Mouse (Mus musculus) midbrain, embryonic 11.5 days (tissue): Measurements from ENCODE around the gene Bex1. TPM values are rescaled to one million over a fixed set of nuclear protein-coding genes. Genes with fewer than 3 reads are reported as not detected.
"Not testable (repeated sequence)": the region's sequence is repeated elsewhere in the genome, so short reads cannot be mapped to it uniquely, and the experiment has no call there.

Experiments used
- ATAC-seq: fragments of 200-750 bp; cut with Nextera tagmentation; 2 replicates; pipeline ENCODE4 v1.8.0; 2017; ENCODE audit warnings: moderate TSS enrichment, moderate library complexity; ENCODE audit not compliant: low FRiP score
- DNase-seq: peaks from one replicate; pipeline ENCODE4 v3.0.0; 2015; ENCODE audit warnings: low spot score; ENCODE audit errors: missing footprints
- H3K27ac ChIP-seq: fragments of 300-500 bp; sonication (generic); 2 replicates; pipeline ENCODE4 v1.5.1; 2014; ENCODE audit warnings: low read depth, low read length
- H3K27me3 ChIP-seq: fragments of 300-500 bp; sonication (generic); 2 replicates; pipeline ENCODE4 v1.6.1; 2014; ENCODE audit warnings: mild to moderate bottlenecking, low read length, moderate library complexity, mixed read lengths; ENCODE audit not compliant: control insufficient read depth, insufficient read depth
- H3K36me3 ChIP-seq: fragments of 300-500 bp; sonication (generic); 2 replicates; pipeline ENCODE4 v1.6.1; 2014; ENCODE audit warnings: mild to moderate bottlenecking, low read length, moderate library complexity, mixed read lengths; ENCODE audit not compliant: control insufficient read depth, insufficient read depth
- H3K4me1 ChIP-seq: fragments of 300-500 bp; sonication (generic); 2 replicates; pipeline ENCODE4 v1.6.1; 2014; ENCODE audit warnings: low read length; ENCODE audit not compliant: control insufficient read depth, insufficient read depth
- H3K4me2 ChIP-seq: fragments of 300-500 bp; sonication (generic); 2 replicates; pipeline ENCODE4 v1.6.1; 2014; ENCODE audit warnings: mild to moderate bottlenecking, moderate library complexity
- H3K4me3 ChIP-seq: fragments of 300-500 bp; sonication (generic); 2 replicates; pipeline ENCODE4 v1.5.1; 2014; ENCODE audit warnings: low read depth, low read length
- H3K9ac ChIP-seq: fragments of 300-500 bp; sonication (generic); 2 replicates; pipeline ENCODE4 v1.6.1; 2014; ENCODE audit warnings: low read length
- H3K9me3 ChIP-seq: fragments of 300-500 bp; sonication (generic); 2 replicates; pipeline ENCODE4 v1.6.1; 2016; ENCODE audit warnings: low read length; ENCODE audit not compliant: control insufficient read depth
- WGBS: fragments of 180-500 bp; shearing (Covaris S2); extraction: QIAGEN DNeasy Blood & Tissue Kit; methylation state at CpG from one replicate; pipeline ENCODE4 v1.1.7; 2014; 5-methylcytosine and 5-hydroxymethylcytosine counted together
- polyA plus RNA-seq: library from polyadenylated mRNA; unstranded; fragments of >200 nt; fragmentation: Nextera tagmentation; extraction: Ambion mirVana; gene quantifications from 2 replicates; pipeline ENCODE4 v1.2.1, GENCODE M21; 2014

Gene Bex1
- polyA plus RNA-seq: 109 and 129 TPM in 2 replicates

GRCm38 (mm10) chrX:136214729-136215677, at the start of gene Bex1, which contains the start of gene Tceal7:
Gene Bex1 (minus strand): TSS chrX:136215513.
Gene Tceal7 (plus strand): TSS chrX:136214779.
- Histone ChIP-seq H3K9ac (peak within 1 kb of the TSS; percentile 30; the same call in 1 of the 2 replicates), H3K4me3 (peak within 1 kb of the TSS; percentile 32), H3K4me2 (peak within 1 kb of the TSS; percentile 39)
- not testable (repeated sequence) for H3K36me3 ChIP-seq, H3K27ac ChIP-seq, H3K27me3 ChIP-seq, DNase-seq, H3K4me1 ChIP-seq, H3K9me3 ChIP-seq
- 47% methylated on average over 11 of the region's 67 CpGs for WGBS
- ATAC-seq: peak; percentile 93

GRCm38 (mm10) chrX:136252023-136252729, 36.9 kb upstream of the Bex1 start:
- peaks cover 3% of the 10 kb centered on the region; the same call in 1 of the 2 replicates for H3K36me3 ChIP-seq
- no peaks in the 10 kb centered on the region; the same call in 1 of the 2 replicates for H3K27me3 ChIP-seq
- no peak overlapping the region for H3K4me3 ChIP-seq
- no peaks in the 10 kb centered on the region for H3K4me1 ChIP-seq
- no peak overlapping the region for H3K4me2 ChIP-seq
- 67% methylated on average over 6 of the region's 6 CpGs for WGBS
- DNase-seq (no peak), ATAC-seq (peak; percentile 46; the same call in 1 of the 2 replicates)
- H3K9me3 ChIP-seq: no peaks in the 10 kb centered on the region
- no peak overlapping the region for H3K27ac ChIP-seq
- no peak overlapping the region for H3K9ac ChIP-seq

GRCm38 (mm10) chrX:136249671-136250070, 34.4 kb upstream of the Bex1 start:
- 87% methylated on average over 7 of the region's 7 CpGs for WGBS
- no peaks in the 10 kb centered on the region; the same call in 1 of the 2 replicates for H3K27me3 ChIP-seq

GRCm38 (mm10) chrX:136248811-136249210, 33.5 kb upstream of the Bex1 start:
- H3K9ac ChIP-seq: no peak overlapping the region
- WGBS: 90% methylated on average over 6 of the region's 6 CpGs
- no peak for ATAC-seq

More at GRCm38 (mm10) chrX:136249671-136250070, 34.4 kb upstream of the Bex1 start:
- no peak overlapping the region for H3K27ac ChIP-seq
- H3K4me2 ChIP-seq: no peak overlapping the region
- H3K9ac ChIP-seq: no peak overlapping the region
- no peaks in the 10 kb centered on the region for H3K9me3 ChIP-seq
- no peak overlapping the region for H3K4me3 ChIP-seq
- peaks cover 3% of the 10 kb centered on the region; the same call in 1 of the 2 replicates for H3K36me3 ChIP-seq
- ATAC-seq: no peak
- no peak for DNase-seq
- no peaks in the 10 kb centered on the region for H3K4me1 ChIP-seq

GRCm38 (mm10) chrX:136245521-136246071, 30.3 kb upstream of the Bex1 start:
- Histone ChIP-seq H3K9me3 (no peaks in the 10 kb centered on the region), H3K4me2 (peak overlapping the region; percentile 42), H3K9ac (peak overlapping the region; percentile 70), H3K36me3 (peaks cover 3% of the 10 kb centered on the region; the same call in 1 of the 2 replicates), H3K4me1 (no peaks in the 10 kb centered on the region), H3K27ac (peak overlapping the region; percentile 44), H3K4me3 (peak overlapping the region; percentile 59), H3K27me3 (no peaks in the 10 kb centered on the region; the same call in 1 of the 2 replicates)
- ATAC-seq (peak; percentile 76), DNase-seq (peak; percentile 87)
- WGBS: 18% methylated on average over 12 of the region's 15 CpGs

More at GRCm38 (mm10) chrX:136248811-136249210, 33.5 kb upstream of the Bex1 start:
- no peak overlapping the region for H3K4me2 ChIP-seq
- H3K4me1 ChIP-seq: no peaks in the 10 kb centered on the region
- H3K9me3 ChIP-seq: no peaks in the 10 kb centered on the region
- DNase-seq: no peak
- no peak overlapping the region for H3K4me3 ChIP-seq
- H3K36me3 ChIP-seq: peaks cover 3% of the 10 kb centered on the region; the same call in 1 of the 2 replicates
- no peaks in the 10 kb centered on the region; the same call in 1 of the 2 replicates for H3K27me3 ChIP-seq
- no peak overlapping the region for H3K27ac ChIP-seq

- Histone ChIP-seq H3K4me1 (no peaks in the 10 kb centered on the region), H3K4me3 (peak within 1 kb of the TSS; percentile 59), H3K27ac (peak within 1 kb of the TSS; percentile 44), H3K4me2 (peak within 1 kb of the TSS; percentile 42), H3K36me3 (peaks cover 3% of the 10 kb centered on the region; the same call in 1 of the 2 replicates), H3K9ac (peak within 1 kb of the TSS; percentile 70), H3K27me3 (no peaks in the 10 kb centered on the region; the same call in 1 of the 2 replicates), H3K9me3 (no peaks in the 10 kb centered on the region)
- ATAC-seq: peak; percentile 96
- WGBS: 26% methylated on average over 20 of the region's 20 CpGs
- peak; percentile 96 for DNase-seq
Measured at GRCm38 (mm10) chrX:136244574-136245229, 29.4 kb upstream of the Bex1 start, which contains the start of gene Tceal9. Gene Tceal9 (plus strand): TSS chrX:136245079.

GRCm38 (mm10) chrX:136243181-136243580, 27.9 kb upstream of the Bex1 start:
- H3K9me3 ChIP-seq: no peaks in the 10 kb centered on the region
- no peak overlapping the region for H3K4me2 ChIP-seq
- no peaks in the 10 kb centered on the region for H3K4me1 ChIP-seq
- ATAC-seq: no peak
- H3K9ac ChIP-seq: no peak overlapping the region
- H3K4me3 ChIP-seq: no peak overlapping the region
- H3K27me3 ChIP-seq: no peaks in the 10 kb centered on the region
- peaks cover 3% of the 10 kb centered on the region; the same call in 1 of the 2 replicates for H3K36me3 ChIP-seq
- WGBS: 87% methylated on average over 2 of the region's 2 CpGs
- DNase-seq: no peak
- H3K27ac ChIP-seq: no peak overlapping the region

- Histone ChIP-seq H3K27me3 (no peaks in the 10 kb centered on the region), H3K9me3 (no peaks in the 10 kb centered on the region), H3K4me3 (no peak overlapping the region), H3K9ac (no peak overlapping the region), H3K27ac (no peak overlapping the region), H3K4me1 (no peaks in the 10 kb centered on the region), H3K36me3 (no peaks in the 10 kb centered on the region), H3K4me2 (no peak overlapping the region)
- ATAC-seq (no peak), DNase-seq (peak; percentile 85)
- 53% methylated on average over 3 of the region's 3 CpGs for WGBS
Measured at GRCm38 (mm10) chrX:136238118-136238517, 22.8 kb upstream of the Bex1 start.
